Mouse (Mus musculus): ENCODE results near the gene Bex3. TPM values are rescaled to one million over a fixed set of nuclear protein-coding genes. Genes with fewer than 3 reads are reported as not detected.

Gene Bex3
- polyA plus RNA-seq, 1 experiment from 2014 or later: 632 TPM

Other genes with a start within 250 kb of the Bex3 start
- 50.8 and 53.0 TPM in 2 replicates for gene Arxes1, start 236.9 kb upstream of the Bex3 start, polyA plus RNA-seq (2016; fragmentation: Nextera tagmentation; extraction: Ambion mirVana)
- 403 and 426 TPM in 2 replicates for gene Bex2, start 202.0 kb upstream of the Bex3 start, polyA plus RNA-seq (2016; fragmentation: Nextera tagmentation; extraction: Ambion mirVana)
- not detected in 2 replicates for gene Nxf3, start 185.0 kb upstream of the Bex3 start, polyA plus RNA-seq (2016; fragmentation: Nextera tagmentation; extraction: Ambion mirVana)
- 117 and 124 TPM in 2 replicates for gene Bex4, start 131.3 kb upstream of the Bex3 start, polyA plus RNA-seq (2016; fragmentation: Nextera tagmentation; extraction: Ambion mirVana)
- gene Tceal8, start 97.9 kb upstream of the Bex3 start, polyA plus RNA-seq (2016; fragmentation: Nextera tagmentation; extraction: Ambion mirVana): 145 and 152 TPM in 2 replicates
- 10.4 and 11.1 TPM in 2 replicates for gene Tceal5, start 66.4 kb upstream of the Bex3 start, polyA plus RNA-seq (2016; fragmentation: Nextera tagmentation; extraction: Ambion mirVana)
- gene Tceal7, start 55.5 kb upstream of the Bex3 start, polyA plus RNA-seq (2016; fragmentation: Nextera tagmentation; extraction: Ambion mirVana): 0.76 and 1.5 TPM in 2 replicates
- gene Bex1, start 54.7 kb upstream of the Bex3 start, polyA plus RNA-seq (2016; fragmentation: Nextera tagmentation; extraction: Ambion mirVana): 131 and 138 TPM in 2 replicates
- gene Tceal9, start 25.2 kb upstream of the Bex3 start, polyA plus RNA-seq (2016; fragmentation: Nextera tagmentation; extraction: Ambion mirVana): 411 and 412 TPM in 2 replicates
- gene Kir3dl1, start 247.7 kb downstream of the Bex3 start, polyA plus RNA-seq (2016; fragmentation: Nextera tagmentation; extraction: Ambion mirVana): not detected in 2 replicates